Mouse (Mus musculus) thymus, postnatal 10 days (tissue): Measurements from ENCODE around the gene Tmem179b.

ENCODE experiments used
- DNase-seq, 2 experiments: peaks; one replicate each; pipeline ENCODE4 v3.0.0; 2021; ENCODE audit warnings: low spot score in 2 of 2

Gene Tmem179b

GRCm38 (mm10) chr19:8774086-8774835 lies at the start of gene Tmem179b:
Gene Tmem179b (minus strand): TSS chr19:8774467.
- peak; percentile 94 to 98 for DNase-seq

GRCm38 (mm10) chr19:8822696-8823095 lies 48.4 kb upstream of the Tmem179b start:
- DNase-seq = no peak

- DNase-seq = no peak
Observed at GRCm38 (mm10) chr19:8821146-8821545, 46.9 kb upstream of the Tmem179b start.

GRCm38 (mm10) chr19:8820424-8820956 lies 46.2 kb upstream of the Tmem179b start:
- DNase-seq = peak in 1 of 2 experiments; percentile 44

- peak; percentile 95 to 99 for DNase-seq
Observed at GRCm38 (mm10) chr19:8819596-8820423, 45.5 kb upstream of the Tmem179b start, which contains the start of gene Hnrnpul2. Gene Hnrnpul2 (plus strand): TSS chr19:8820010.

- DNase-seq = peak; percentile 90 to 93
Observed at GRCm38 (mm10) chr19:8818801-8819595, 44.7 kb upstream of the Tmem179b start, which contains the start of gene Ttc9c. Gene Ttc9c (minus strand): TSS chr19:8819333.

- DNase-seq = no peak
Observed at GRCm38 (mm10) chr19:8818301-8818798, 44.1 kb upstream of the Tmem179b start.

- DNase-seq = no peak
Observed at GRCm38 (mm10) chr19:8817001-8817400, 42.7 kb upstream of the Tmem179b start.

GRCm38 (mm10) chr19:8815812-8816211 lies 41.5 kb upstream of the Tmem179b start:
- DNase-seq = no peak

GRCm38 (mm10) chr19:8806810-8807209 lies 32.5 kb upstream of the Tmem179b start:
- no peak for DNase-seq

GRCm38 (mm10) chr19:8803879-8804660 lies 29.8 kb upstream of the Tmem179b start:
- no peak for DNase-seq

GRCm38 (mm10) chr19:8803204-8803780 lies 29.0 kb upstream of the Tmem179b start:
- no peak for DNase-seq

GRCm38 (mm10) chr19:8802130-8802821 lies 28.0 kb upstream of the Tmem179b start, which contains the start of gene Zbtb3:
Gene Zbtb3 (plus strand): TSS chr19:8802555.
- DNase-seq = peak; percentile 85 to 92

- DNase-seq = no peak
Observed at GRCm38 (mm10) chr19:8798947-8799315, 24.7 kb upstream of the Tmem179b start.

- DNase-seq = peak; percentile 85 to 87
Observed at GRCm38 (mm10) chr19:8798264-8798946, 24.1 kb upstream of the Tmem179b start, which contains the start of gene Polr2g. Gene Polr2g (minus strand): TSS chr19:8798577.

- no peak for DNase-seq
Observed at GRCm38 (mm10) chr19:8790171-8790570, 15.9 kb upstream of the Tmem179b start.

GRCm38 (mm10) chr19:8789171-8789570 lies 14.9 kb upstream of the Tmem179b start:
- no peak for DNase-seq

GRCm38 (mm10) chr19:8788521-8788920 lies 14.3 kb upstream of the Tmem179b start:
- no peak for DNase-seq
